Mouse (Mus musculus) bone marrow, adult 2 months (tissue): ENCODE results near the gene Stxbp6.

Experiments used
- CTCF ChIP-seq: fragments of 200-500 bp; IDR thresholded peaks from 2 replicates; pipeline ENCODE4 v1.5.1; 2011; ENCODE audit warnings: low read length, control low read depth; ENCODE audit not compliant: control insufficient read depth, insufficient read depth
- POLR2A ChIP-seq: fragments of 200-500 bp; IDR thresholded peaks from 2 replicates; pipeline ENCODE4 v1.6.1; 2011; ENCODE audit warnings: low read depth, mild to moderate bottlenecking, control low read depth, low read length, borderline replicate concordance; ENCODE audit not compliant: control insufficient read depth

- TF ChIP-seq POLR2A (no peak), CTCF (no peak)
Measured at GRCm38 (mm10) chr12:45067686-45068085, 6.8 kb downstream of the Stxbp6 start.
